Mouse (Mus musculus) hindbrain, embryonic 16.5 days (tissue): ENCODE data around the gene Cdc42. TPM values are rescaled to one million over a fixed set of nuclear protein-coding genes. Genes with fewer than 3 reads are reported as not detected.

Experiments
- ATAC-seq: fragments of 200-750 bp; cut with Nextera tagmentation; 2 replicates; pipeline ENCODE4 v1.8.0; 2017; ENCODE audit warnings: moderate TSS enrichment, moderate library complexity
- H3K27ac ChIP-seq: fragments of 300-500 bp; sonication (generic); 2 replicates; pipeline ENCODE4 v1.5.1; 2014; ENCODE audit warnings: low read depth, mild to moderate bottlenecking, control low read depth, low read length, moderate library complexity
- H3K27me3 ChIP-seq: fragments of 300-500 bp; sonication (generic); replicated peaks from 2 replicates; pipeline ENCODE4 v1.6.1; 2014; ENCODE audit warnings: low read length; ENCODE audit not compliant: control insufficient read depth, insufficient read depth
- H3K36me3 ChIP-seq: fragments of 300-500 bp; sonication (generic); 2 replicates; pipeline ENCODE4 v1.6.1; 2014; ENCODE audit warnings: mild to moderate bottlenecking, low read length, moderate library complexity, mixed read lengths; ENCODE audit not compliant: control insufficient read depth, insufficient read depth
- H3K4me1 ChIP-seq: fragments of 300-500 bp; sonication (generic); 2 replicates; pipeline ENCODE4 v1.6.1; 2014; ENCODE audit warnings: low read depth, low read length; ENCODE audit not compliant: control insufficient read depth, insufficient read depth
- H3K4me2 ChIP-seq: fragments of 300-500 bp; sonication (generic); 2 replicates; pipeline ENCODE4 v1.6.1; 2014; ENCODE audit warnings: mild to moderate bottlenecking, low read length, control low read depth, moderate library complexity
- H3K4me3 ChIP-seq: fragments of 300-500 bp; sonication (generic); 2 replicates; pipeline ENCODE4 v1.5.1; 2014; ENCODE audit warnings: mild to moderate bottlenecking, low read length, control low read depth, moderate library complexity
- H3K9ac ChIP-seq: fragments of 300-500 bp; sonication (generic); 2 replicates; pipeline ENCODE4 v1.6.1; 2014; ENCODE audit warnings: low read depth, mild to moderate bottlenecking, control low read depth, low read length, moderate library complexity
- H3K9me3 ChIP-seq: fragments of 300-500 bp; sonication (generic); 2 replicates; pipeline ENCODE4 v1.6.1; 2014; ENCODE audit warnings: mild to moderate bottlenecking, low read length, moderate library complexity; ENCODE audit not compliant: control insufficient read depth
- WGBS: fragments of 180-500 bp; shearing (Covaris S2); extraction: QIAGEN DNeasy Blood & Tissue Kit; methylation state at CpG from one replicate; pipeline ENCODE4 v1.1.7; 2014; 5-methylcytosine and 5-hydroxymethylcytosine counted together
- polyA plus RNA-seq: library from polyadenylated mRNA; unstranded; fragments of >200 nt; fragmentation: Nextera tagmentation; extraction: Ambion mirVana; gene quantifications from 2 replicates; pipeline ENCODE4 v1.2.1, GENCODE M21; 2015

The Cdc42 gene
- polyA plus RNA-seq, 1 experiment from 2014 or later: 1,060 TPM

DNA sequence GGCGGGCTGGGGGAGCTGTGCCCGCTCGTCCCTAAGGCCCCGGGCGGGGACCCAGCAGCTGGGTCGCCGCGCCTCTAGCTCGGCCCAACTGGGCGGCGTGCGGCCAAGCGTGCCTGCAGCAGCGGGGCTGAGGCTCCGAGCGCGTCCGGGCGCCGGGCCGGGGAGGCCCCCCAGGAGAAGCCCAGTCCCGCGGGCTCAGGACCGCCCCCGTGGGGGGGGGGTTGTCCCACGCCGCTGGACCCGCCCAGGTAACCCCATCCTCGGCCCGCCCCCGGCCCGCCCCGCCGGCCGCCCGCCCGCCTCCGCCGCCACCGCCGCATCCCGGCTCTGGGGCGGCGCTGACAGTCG lies 80.4 kb downstream of the Cdc42 start, which contains the start of gene Wnt4:
Gene Wnt4, plus strand, starts transcription at position 324 of the 348 bp plus-strand sequence.
- no peaks in the 10 kb centered on the region for H3K36me3 ChIP-seq
- peaks cover 22% of the 10 kb centered on the region for H3K4me1 ChIP-seq
- H3K27ac ChIP-seq: no peak within 1 kb of the TSS; the same call in 1 of the 2 replicates
- no peaks in the 10 kb centered on the region for H3K9me3 ChIP-seq
- peak within 1 kb of the TSS; percentile 95 for H3K4me2 ChIP-seq
- ATAC-seq: peak; percentile 78
- peaks cover 12% of the 10 kb centered on the region; the same call in 1 of the 2 replicates for H3K27me3 ChIP-seq
- peak within 1 kb of the TSS; percentile 64 for H3K4me3 ChIP-seq
- peak within 1 kb of the TSS; percentile 69 for H3K9ac ChIP-seq
- WGBS: 0% methylated on average over 3 of the region's 45 CpGs

DNA sequence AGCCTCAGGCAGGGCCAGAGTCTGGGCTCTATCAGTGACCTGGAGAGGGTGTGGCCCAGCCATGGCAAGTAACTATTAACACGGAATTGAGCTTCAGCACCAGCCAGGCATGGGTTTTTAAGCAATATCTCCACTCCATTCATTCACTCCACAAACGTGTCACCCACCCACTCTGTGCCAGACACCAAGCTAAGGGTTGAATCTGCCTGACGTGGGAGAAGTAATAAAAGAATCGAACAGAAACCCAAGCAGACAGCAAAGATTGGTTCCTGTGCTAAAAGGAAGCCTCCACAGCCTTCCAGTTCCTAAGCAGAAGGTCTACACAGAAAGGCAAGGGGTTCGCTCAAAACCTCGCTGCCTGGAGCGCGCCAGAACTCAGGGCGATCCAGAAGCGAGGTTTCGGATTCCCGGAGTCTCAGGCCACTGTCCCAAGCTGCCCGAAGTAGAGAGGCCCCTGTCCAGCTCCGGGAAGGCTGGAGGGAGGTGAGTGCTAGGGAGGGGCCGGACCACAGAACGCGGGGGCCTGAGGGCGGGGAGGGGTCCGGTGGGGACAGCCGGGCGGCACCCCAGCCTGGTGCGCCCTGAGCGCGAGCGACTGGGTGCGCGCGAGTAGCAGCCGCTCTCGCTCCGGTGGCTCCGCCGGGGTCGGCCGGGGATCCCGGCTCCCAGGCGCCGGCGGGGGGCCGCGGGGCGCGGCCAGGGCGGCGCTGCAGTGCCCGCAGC lies 80.9 kb downstream of the Cdc42 start:
- H3K4me3 ChIP-seq: peak overlapping the region; percentile 64
- WGBS: 2% methylated on average over 43 of the region's 46 CpGs

DNA sequence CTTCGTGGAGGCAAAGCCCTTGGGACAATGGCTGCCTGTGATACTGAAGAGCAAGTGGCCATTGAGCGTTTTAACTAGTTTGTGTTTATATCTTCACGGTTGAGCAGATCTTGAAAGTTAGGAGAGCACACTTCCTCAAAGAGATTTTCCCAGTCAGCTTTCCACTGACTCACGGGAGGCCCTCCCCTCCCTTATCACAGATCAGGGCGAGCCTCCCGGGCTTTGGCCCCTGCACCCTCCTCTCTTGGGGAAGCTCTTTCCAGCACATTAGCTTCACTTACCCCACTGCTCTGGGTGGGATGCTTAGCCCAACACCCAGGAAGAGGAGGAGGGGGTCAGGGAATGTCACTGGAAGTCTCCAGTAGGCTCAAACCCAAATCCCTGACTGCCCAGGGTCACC lies 83.2 kb downstream of the Cdc42 start:
- H3K4me3 ChIP-seq: no peak overlapping the region
- H3K36me3 ChIP-seq: no peaks in the 10 kb centered on the region
- no peak overlapping the region for H3K9ac ChIP-seq
- 10% methylated on average over 6 of the region's 6 CpGs for WGBS
- peaks cover 19% of the 10 kb centered on the region for H3K4me1 ChIP-seq
- peaks cover 5% of the 10 kb centered on the region; the same call in 1 of the 2 replicates for H3K27me3 ChIP-seq
- no peak overlapping the region for H3K4me2 ChIP-seq
- no peak overlapping the region for H3K27ac ChIP-seq
- ATAC-seq: no peak
- no peaks in the 10 kb centered on the region for H3K9me3 ChIP-seq

More for the DNA sequence above, 80.9 kb downstream of the Cdc42 start:
- peaks cover 12% of the 10 kb centered on the region; the same call in 1 of the 2 replicates for H3K27me3 ChIP-seq
- H3K4me2 ChIP-seq: peak overlapping the region; percentile 95
- no peaks in the 10 kb centered on the region for H3K9me3 ChIP-seq
- H3K36me3 ChIP-seq: no peaks in the 10 kb centered on the region
- no peak for ATAC-seq
- H3K27ac ChIP-seq: no peak overlapping the region
- H3K9ac ChIP-seq: peak overlapping the region; percentile 69
- H3K4me1 ChIP-seq: peaks cover 22% of the 10 kb centered on the region

DNA sequence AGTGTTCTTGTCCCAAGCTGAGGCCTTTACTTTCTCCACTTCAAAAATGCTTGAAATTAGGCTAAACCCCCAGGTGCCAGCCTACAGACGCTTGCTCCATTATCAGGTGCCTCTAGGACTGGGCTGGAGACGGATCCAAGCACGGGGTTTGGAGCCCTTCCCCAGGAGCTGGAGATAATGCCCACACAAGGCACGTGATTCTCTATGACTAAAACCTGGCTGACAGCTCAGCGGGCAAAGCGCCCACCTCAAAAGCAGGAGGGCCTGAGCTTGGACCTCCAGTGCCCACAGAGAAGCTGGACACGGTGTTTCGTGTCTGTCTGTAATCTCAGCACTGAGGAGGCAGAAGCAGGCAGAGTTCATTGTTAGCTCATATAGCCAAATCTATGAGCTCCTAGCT lies 85.7 kb downstream of the Cdc42 start:
- Histone ChIP-seq H3K9ac (no peak overlapping the region), H3K9me3 (no peaks in the 10 kb centered on the region), H3K27me3 (peaks cover 5% of the 10 kb centered on the region; the same call in 1 of the 2 replicates), H3K36me3 (no peaks in the 10 kb centered on the region), H3K4me1 (no peaks in the 10 kb centered on the region; the same call in 1 of the 2 replicates), H3K27ac (no peak overlapping the region), H3K4me3 (no peak overlapping the region), H3K4me2 (no peak overlapping the region)
- no peak for ATAC-seq
- WGBS: 72% methylated on average over 8 of the region's 8 CpGs

Other genes with a start within 250 kb of the Cdc42 start
- gene Wnt4, start 80.2 kb downstream of the Cdc42 start, polyA plus RNA-seq: 1.2 and 1.9 TPM in 2 replicates
- gene Cela3a, start 52.1 kb upstream of the Cdc42 start, polyA plus RNA-seq: not detected in 2 replicates
- not detected in 2 replicates for gene Cela3b, start 72.8 kb upstream of the Cdc42 start, polyA plus RNA-seq
- gene 1700013G24Rik, start 95.6 kb upstream of the Cdc42 start, polyA plus RNA-seq: not detected in 2 replicates
- 6.5 and 9.3 TPM in 2 replicates for gene Hspg2, start 111.0 kb upstream of the Cdc42 start, polyA plus RNA-seq
- 0.57 and 0.99 TPM in 2 replicates for gene Ldlrad2, start 216.8 kb upstream of the Cdc42 start, polyA plus RNA-seq
- gene Usp48, start 236.0 kb upstream of the Cdc42 start, polyA plus RNA-seq: 55.7 and 60.7 TPM in 2 replicates